Mouse (Mus musculus) C2C12 (cell line): ENCODE measurements around the gene Ddo. TPM values are rescaled to one million over a fixed set of nuclear protein-coding genes. Genes with fewer than 3 reads are reported as not detected.

ENCODE experiments used
- H3K27me3 ChIP-seq: one replicate; pipeline ENCODE4 v1.6.1; 2011; ENCODE audit not compliant: control insufficient read depth, insufficient read depth, insufficient read length
- H3K36me3 ChIP-seq: one replicate; pipeline ENCODE4 v1.6.1; 2011; ENCODE audit not compliant: control insufficient read depth, insufficient read depth
- H3K4me3 ChIP-seq: one replicate; pipeline ENCODE4 v1.5.1; 2011; ENCODE audit warnings: mild to moderate bottlenecking, control low read depth; ENCODE audit not compliant: poor library complexity, insufficient read depth, severe bottlenecking
- H3K79me2 ChIP-seq: one replicate; pipeline ENCODE4 v1.6.1; 2011; ENCODE audit not compliant: control insufficient read depth, insufficient read depth
- H3K79me3 ChIP-seq: one replicate; pipeline ENCODE4 v1.6.1; 2011; ENCODE audit warnings: low read depth, control low read depth
- H3ac ChIP-seq: one replicate; pipeline ENCODE3; 2011; ENCODE audit warnings: low read depth; ENCODE audit not compliant: control insufficient read depth, insufficient read length
- CEBPB ChIP-seq: IDR thresholded peaks from one replicate; pipeline ENCODE4 v1.6.1; 2011; ENCODE audit warnings: low read depth, mild to moderate bottlenecking, control low read depth, moderate library complexity
- CTCF ChIP-seq: IDR thresholded peaks from one replicate; pipeline ENCODE4 v1.5.1; 2011; ENCODE audit not compliant: control insufficient read depth, insufficient read depth, insufficient read length
- FOSL1 ChIP-seq: IDR thresholded peaks from one replicate; pipeline ENCODE4 v1.8.0; 2011; ENCODE audit warnings: mild to moderate bottlenecking, low read length; ENCODE audit not compliant: poor library complexity, insufficient read depth, severe bottlenecking
- MAX ChIP-seq: IDR thresholded peaks from one replicate; pipeline ENCODE4 v1.6.1; 2011; ENCODE audit warnings: mild to moderate bottlenecking, control low read depth
- MYOD1 ChIP-seq: IDR thresholded peaks from one replicate; pipeline ENCODE4 v1.6.1; 2011; ENCODE audit warnings: low read depth; ENCODE audit not compliant: control insufficient read depth, insufficient read length
- MYOG ChIP-seq: IDR thresholded peaks from one replicate; pipeline ENCODE4 v1.6.1; 2011; ENCODE audit not compliant: control insufficient read depth, insufficient read length; ENCODE audit errors: extremely low read depth
- USF1 ChIP-seq: IDR thresholded peaks from one replicate; pipeline ENCODE4 v1.6.1; 2011; ENCODE audit warnings: low read depth, mild to moderate bottlenecking, control low read depth, moderate library complexity
- long read RNA-seq, 2 experiments: library from polyadenylated mRNA; unstranded; transcript quantifications; one replicate each; pipeline ENCODE4 v2.0.0; 2019 to 2020
- polyA plus RNA-seq: library from polyadenylated mRNA; unstranded; fragments of >200 nt; fragmentation: generic; extraction: Trizol; gene quantifications from one replicate; pipeline ENCODE4 v1.2.1, GENCODE M21; 2012; ENCODE audit warnings: missing spikeins

Ddo gene
- polyA plus RNA-seq = not detected
- long read RNA-seq, experiment 1, partial matches to known transcripts = 0 of 1 reads
- long read RNA-seq, experiment 1, other reads (novel, unspliced or antisense) = 0 of 1 reads
- long read RNA-seq, experiment 2 = 0 reads

- no peaks in the 10 kb centered on the region for H3K79me3 ChIP-seq
- H3K79me2 ChIP-seq = no peaks in the 10 kb centered on the region
- no peaks in the 10 kb centered on the region for H3K36me3 ChIP-seq
- H3ac ChIP-seq = no peak within 1 kb of the TSS
- TF ChIP-seq CEBPB = no peak
- TF ChIP-seq MYOG = no peak
- no peak for TF ChIP-seq FOSL1
- no peak for TF ChIP-seq USF1
- no peak for TF ChIP-seq MYOD1
- no peak for TF ChIP-seq MAX
- H3K4me3 ChIP-seq = no peak within 1 kb of the TSS
- no peaks in the 10 kb centered on the region for H3K27me3 ChIP-seq
Observed at GRCm38 (mm10) chr10:40629656-40630311, at the start of gene Ddo. TSS of gene Ddo (plus strand) at chr10:40630011.

GRCm38 (mm10) chr10:40583584-40584255 lies 46.1 kb upstream of the Ddo start:
- no peaks in the 10 kb centered on the region for H3K27me3 ChIP-seq
- TF ChIP-seq CTCF (no peak), FOSL1 (no peak), USF1 (no peak), MAX (no peak), CEBPB (no peak), MYOD1 (no peak), MYOG (no peak)
- H3K79me3 ChIP-seq = no peaks in the 10 kb centered on the region
- H3K4me3 ChIP-seq = no peak overlapping the region
- no peaks in the 10 kb centered on the region for H3K36me3 ChIP-seq
- no peak overlapping the region for H3ac ChIP-seq
- no peaks in the 10 kb centered on the region for H3K79me2 ChIP-seq

- Histone ChIP-seq H3K36me3 (no peaks in the 10 kb centered on the region), H3K79me2 (no peaks in the 10 kb centered on the region)
- TF ChIP-seq MYOG (no peak), CTCF (no peak), MAX (no peak), CEBPB (no peak), USF1 (no peak), FOSL1 (no peak)
Observed at GRCm38 (mm10) chr10:40592186-40592585, 37.6 kb upstream of the Ddo start.

GRCm38 (mm10) chr10:40597177-40597576 lies 32.6 kb upstream of the Ddo start:
- no peaks in the 10 kb centered on the region for H3K27me3 ChIP-seq
- no peaks in the 10 kb centered on the region for H3K36me3 ChIP-seq
- TF ChIP-seq FOSL1 (no peak), CTCF (no peak), MYOD1 (no peak), MYOG (no peak), CEBPB (no peak), USF1 (no peak), MAX (no peak)
- no peaks in the 10 kb centered on the region for H3K79me2 ChIP-seq
- H3K4me3 ChIP-seq = no peak overlapping the region
- no peak overlapping the region for H3ac ChIP-seq
- no peaks in the 10 kb centered on the region for H3K79me3 ChIP-seq

More at GRCm38 (mm10) chr10:40592186-40592585, 37.6 kb upstream of the Ddo start:
- Histone ChIP-seq H3K4me3 (no peak overlapping the region), H3ac (no peak overlapping the region), H3K79me3 (no peaks in the 10 kb centered on the region), H3K27me3 (no peaks in the 10 kb centered on the region)

GRCm38 (mm10) chr10:40604706-40605394 lies 25.0 kb upstream of the Ddo start:
- Histone ChIP-seq H3K79me2 (no peaks in the 10 kb centered on the region), H3K4me3 (no peak overlapping the region), H3ac (no peak overlapping the region), H3K36me3 (no peaks in the 10 kb centered on the region), H3K79me3 (no peaks in the 10 kb centered on the region), H3K27me3 (no peaks in the 10 kb centered on the region)
- TF ChIP-seq CTCF (no peak), MYOD1 (no peak), FOSL1 (no peak), MYOG (no peak), CEBPB (no peak)
